Mouse (Mus musculus) ovary, adult 10 weeks (tissue): ENCODE results near the gene 9830107B12Rik. TPM values are rescaled to one million over a fixed set of nuclear protein-coding genes. Genes with fewer than 3 reads are reported as not detected.

Experiments used
- polyA plus RNA-seq: library from polyadenylated mRNA; stranded (reverse); fragments of 350-450 nt; fragmentation: Illumina TruSeq; extraction: RNeasy Lipid Tissue Mini Kit (QIAGEN cat#74804); gene quantifications from one replicate; pipeline ENCODE4 v1.2.3, GENCODE M21; 2014

The 9830107B12Rik gene
- not detected for polyA plus RNA-seq

GRCm38 (mm10) chr17:48146120-48146519 lies at the start of gene 9830107B12Rik:
Gene 9830107B12Rik, minus strand, starts transcription at chr17:48146268.

DNA sequence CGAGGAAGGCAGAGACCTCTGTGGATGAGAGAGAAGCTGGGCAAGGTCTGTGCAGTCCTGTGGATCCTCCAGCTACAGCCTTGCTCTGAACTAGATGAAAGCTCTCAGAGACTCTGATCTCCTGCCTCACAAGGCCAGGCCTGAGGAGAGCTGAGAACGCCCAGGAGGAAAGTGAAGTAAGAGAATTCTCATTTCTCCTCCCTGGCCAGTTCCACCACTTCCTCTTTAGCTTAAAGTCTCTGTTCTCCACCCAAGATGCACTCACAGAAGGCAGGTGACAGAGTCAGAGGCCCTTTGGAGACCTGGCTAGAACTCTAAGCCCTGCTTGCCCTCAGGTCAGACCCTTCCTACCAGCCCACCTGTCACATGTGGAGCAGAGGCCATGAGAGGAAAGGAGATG lies 21.0 kb upstream of the 9830107B12Rik start, which contains the start of gene A530064D06Rik:
Gene A530064D06Rik (minus strand): TSS at position 173 of the 400 bp plus-strand sequence.

GRCm38 (mm10) chr17:48089019-48089418 lies 57.0 kb downstream of the 9830107B12Rik start, which contains the start of gene 1700067P10Rik:
Gene 1700067P10Rik, plus strand, starts transcription at chr17:48089319.

Other genes with a start within 250 kb of the 9830107B12Rik start
- 0.20 TPM for gene Foxp4, start 221.6 kb downstream of the 9830107B12Rik start, polyA plus RNA-seq
- not detected for gene 1700122O11Rik, start 108.0 kb downstream of the 9830107B12Rik start, polyA plus RNA-seq
- gene 1700067P10Rik, start 56.9 kb downstream of the 9830107B12Rik start, polyA plus RNA-seq, result not detected
- gene A530064D06Rik, start 21.0 kb upstream of the 9830107B12Rik start, polyA plus RNA-seq, result 0.97 TPM
- gene Trem1, start 86.5 kb upstream of the 9830107B12Rik start, polyA plus RNA-seq, result not detected
- gene Trem3, start 101.5 kb upstream of the 9830107B12Rik start, polyA plus RNA-seq, result not detected
- gene Treml4, start 118.0 kb upstream of the 9830107B12Rik start, polyA plus RNA-seq, result not detected
- not detected for gene Treml2, start 153.2 kb upstream of the 9830107B12Rik start, polyA plus RNA-seq
- 0.86 TPM for gene B430306N03Rik, start 169.9 kb upstream of the 9830107B12Rik start, polyA plus RNA-seq
- 0.26 TPM for gene Trem2, start 200.1 kb upstream of the 9830107B12Rik start, polyA plus RNA-seq
- not detected for gene Treml1, start 213.6 kb upstream of the 9830107B12Rik start, polyA plus RNA-seq